Mouse (Mus musculus): ENCODE results near the gene Gpr107. TPM values are rescaled to one million over a fixed set of nuclear protein-coding genes. Genes with fewer than 3 reads are reported as not detected.

Gene Gpr107
- total RNA-seq, 1 experiment from 2014 or later: 15.1 TPM

DNA sequence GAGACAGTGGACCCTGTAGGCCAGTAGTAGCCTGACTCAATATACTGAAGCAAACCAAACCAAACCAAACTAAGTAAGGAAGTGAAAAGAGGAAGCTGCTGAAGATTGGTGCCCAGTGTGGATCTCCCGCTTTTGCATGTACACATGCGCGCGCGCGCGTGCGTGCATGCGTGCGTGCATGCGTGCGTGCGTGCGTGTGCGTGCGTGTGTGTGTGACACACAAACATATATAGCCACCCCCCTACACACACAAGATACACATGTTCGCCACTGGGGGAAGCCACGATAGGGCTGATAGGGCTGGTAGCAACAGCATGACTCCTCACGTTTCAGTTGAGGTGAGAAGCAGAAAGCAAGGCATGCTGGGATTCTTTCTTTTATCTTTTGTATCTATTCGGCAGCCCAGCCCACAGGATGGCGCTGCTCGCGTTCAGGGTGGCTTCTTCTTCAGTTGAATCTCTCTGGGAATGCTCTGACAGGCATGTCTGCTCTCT is 87.1 kb downstream of the Gpr107 start:
- peak; percentile 92 for ATAC-seq (replicated peaks; ENCODE audit: low read depth, poor library complexity, severe bottlenecking)

DNA sequence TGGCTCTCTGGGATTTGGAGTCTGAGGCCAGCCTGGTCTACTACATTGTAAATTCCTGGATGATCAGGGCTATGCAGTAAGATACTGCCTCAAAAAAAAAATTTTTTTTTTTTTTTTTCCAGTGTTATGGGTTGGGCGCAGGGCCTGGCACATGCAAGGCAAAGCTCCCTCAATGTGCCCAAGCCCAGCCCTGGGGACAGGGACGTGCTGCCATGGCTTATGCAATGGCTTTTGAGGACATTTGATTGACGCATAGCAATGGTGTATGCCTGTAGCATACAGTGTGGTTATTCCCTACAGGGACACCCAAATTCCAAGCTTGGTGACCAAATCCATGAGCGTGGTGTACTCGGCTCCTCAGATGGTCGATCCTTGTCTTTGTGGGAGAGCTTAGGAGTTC is 87.7 kb downstream of the Gpr107 start:
- no peak; the same call in 1 of the 2 replicates for ATAC-seq (replicated peaks; ENCODE audit: low read depth, poor library complexity, severe bottlenecking)

DNA sequence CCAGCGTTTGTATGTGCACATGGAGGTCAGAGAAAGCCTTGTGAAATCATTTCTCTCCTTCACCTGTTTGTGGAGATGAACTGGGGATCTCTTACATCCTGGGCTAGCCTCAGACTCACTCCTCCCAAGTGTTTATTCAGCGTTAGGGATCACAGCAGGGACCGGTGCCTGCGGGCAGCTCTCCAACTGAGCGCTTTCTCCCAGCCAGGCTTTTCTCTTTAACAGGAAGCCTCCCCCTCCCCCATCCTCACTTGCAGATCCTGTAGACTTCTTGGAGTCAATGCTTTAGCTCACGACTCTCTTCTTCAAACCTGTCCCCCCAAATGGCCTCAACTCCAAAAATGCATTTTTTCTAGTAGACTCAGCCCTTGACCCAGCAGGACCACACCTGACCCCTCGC is 89.5 kb downstream of the Gpr107 start:
- no peak for ATAC-seq (replicated peaks; ENCODE audit: low read depth, poor library complexity, severe bottlenecking)

DNA sequence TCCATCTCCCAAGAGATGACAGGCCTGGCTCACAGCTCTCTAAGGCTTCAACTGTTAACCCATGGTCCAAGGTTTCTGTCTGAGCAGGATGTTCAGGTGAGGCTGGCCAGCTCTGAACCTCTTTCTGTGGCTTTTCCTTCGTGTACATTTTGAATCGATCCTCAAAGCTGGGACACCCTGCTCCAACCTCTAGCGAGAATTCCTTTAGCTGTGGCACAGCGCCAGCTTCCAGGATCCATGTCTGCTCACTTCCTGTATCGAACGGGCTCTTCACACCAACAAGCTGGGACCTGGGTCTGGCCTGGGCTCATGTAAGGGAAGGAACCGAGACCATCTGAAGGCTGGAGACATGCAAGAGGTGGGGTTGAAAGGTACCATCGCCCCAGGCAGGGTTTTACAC is 92.1 kb downstream of the Gpr107 start:
- no peak for ATAC-seq (replicated peaks; ENCODE audit: low read depth, poor library complexity, severe bottlenecking)

DNA sequence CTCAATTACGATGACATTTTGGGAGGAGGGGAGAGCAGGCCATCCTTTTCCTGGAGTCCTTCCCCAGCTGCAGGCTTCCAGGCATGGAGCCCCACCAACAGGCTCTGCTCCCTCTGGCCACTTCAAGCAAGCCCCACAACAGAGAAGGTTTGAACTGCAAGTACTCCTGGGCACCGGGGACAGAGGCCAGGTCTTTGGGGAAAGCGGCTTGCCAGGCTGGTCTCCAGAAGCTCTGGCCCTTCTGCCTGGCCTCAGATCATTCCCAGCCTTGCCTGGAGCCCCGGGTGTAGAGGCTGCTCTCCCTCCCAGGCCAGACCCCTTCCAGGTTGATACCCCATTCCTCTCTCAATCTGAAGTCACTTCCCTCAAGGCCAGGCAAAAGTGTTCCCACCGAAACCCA is 92.9 kb downstream of the Gpr107 start:
- no peak for ATAC-seq (replicated peaks; ENCODE audit: low read depth, poor library complexity, severe bottlenecking)

DNA sequence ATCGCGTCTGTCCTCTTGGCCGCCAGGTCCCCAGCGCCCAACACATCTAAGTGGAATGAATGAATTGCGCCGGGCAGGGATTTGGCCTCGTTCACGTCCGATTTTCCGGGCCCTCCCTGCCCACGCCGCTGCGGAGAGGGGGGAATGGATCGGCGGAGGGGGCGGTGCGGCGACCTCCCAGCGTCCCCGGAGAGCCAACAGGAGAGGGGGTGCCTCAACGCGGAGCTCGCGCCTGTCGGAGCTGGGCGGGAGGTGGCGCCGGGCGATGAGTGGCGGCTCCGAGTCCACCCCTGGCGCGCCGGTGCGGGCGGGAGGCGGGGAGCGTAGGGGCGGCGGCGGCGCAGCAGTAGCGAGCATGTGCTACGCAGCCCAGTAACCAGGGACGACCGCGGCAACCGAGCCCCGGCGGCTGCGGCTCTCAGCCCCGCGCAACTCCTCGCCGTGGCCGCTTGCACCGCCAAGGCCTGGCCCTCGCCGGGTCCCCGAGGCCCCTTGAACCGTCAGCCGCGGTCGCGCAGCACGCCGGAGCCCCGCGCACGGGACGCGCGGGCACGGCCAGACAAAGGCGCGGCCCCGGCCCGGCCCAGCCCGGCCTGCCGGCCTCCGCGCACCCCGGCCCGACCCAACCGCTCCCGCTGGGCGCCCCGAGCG is 93.5 kb downstream of the Gpr107 start, which contains the start of gene Ncs1:
TSS of gene Ncs1 (plus strand) at position 333 of the 651 bp plus-strand sequence.
- peak; percentile 45 for ATAC-seq (replicated peaks; ENCODE audit: low read depth, poor library complexity, severe bottlenecking)

DNA sequence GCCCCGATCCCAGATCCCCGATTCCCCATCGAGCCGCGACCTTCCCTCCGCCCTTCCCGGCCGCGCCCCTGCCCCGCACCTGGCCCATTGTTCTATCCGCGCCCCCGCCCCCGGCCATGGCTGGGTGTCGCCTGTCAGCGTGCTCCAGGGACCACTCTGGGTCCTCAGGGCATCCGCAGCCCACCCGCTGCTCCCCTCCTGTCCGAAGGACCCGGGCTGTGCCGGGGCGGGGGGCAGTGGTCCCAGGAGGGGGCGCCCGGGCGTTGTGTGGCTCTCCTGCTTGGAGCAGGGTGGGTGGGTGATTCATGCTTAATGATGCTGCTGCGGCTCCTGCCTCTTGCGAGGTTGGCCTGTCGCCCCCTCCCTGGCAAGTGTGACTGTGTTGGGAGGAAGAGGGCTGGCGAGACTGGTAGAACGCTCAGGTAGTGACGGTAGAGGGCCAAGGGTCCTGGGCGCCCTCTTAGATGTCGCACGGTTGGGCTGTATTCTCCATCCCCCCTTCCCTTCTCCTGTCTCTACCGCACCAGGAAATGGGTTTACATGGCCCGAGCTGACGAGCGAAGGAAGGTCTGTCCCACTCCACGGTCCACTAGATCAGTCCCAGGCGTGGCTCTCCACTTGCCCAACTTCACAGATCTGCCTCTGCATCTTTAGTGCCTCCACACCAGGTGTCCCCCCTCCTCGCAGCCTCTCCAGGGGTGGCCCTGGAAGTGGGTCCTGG is 94.3 kb downstream of the Gpr107 start:
- no peak for ATAC-seq (replicated peaks; ENCODE audit: low read depth, poor library complexity, severe bottlenecking)

DNA sequence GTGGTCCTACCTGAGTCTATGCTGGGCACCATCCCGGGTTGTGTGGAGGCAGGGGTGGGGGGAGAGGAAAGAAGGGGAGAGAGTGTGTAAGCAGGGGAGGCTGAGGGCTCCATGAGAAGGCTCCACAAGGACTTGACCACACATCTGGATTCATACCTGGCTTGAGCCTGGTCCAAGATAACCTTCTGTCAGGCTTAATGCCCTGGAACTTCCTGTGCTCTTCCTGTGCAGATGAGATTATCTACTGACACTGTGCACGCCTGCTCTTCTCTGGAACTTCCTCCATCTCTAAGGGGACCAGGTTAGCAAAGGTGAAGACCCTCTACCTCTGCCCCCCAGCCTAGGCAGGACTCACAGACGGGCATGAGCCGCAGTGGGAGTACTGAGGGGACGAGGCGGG is 96.7 kb downstream of the Gpr107 start:
- ATAC-seq (replicated peaks; ENCODE audit: low read depth, poor library complexity, severe bottlenecking): no peak

DNA sequence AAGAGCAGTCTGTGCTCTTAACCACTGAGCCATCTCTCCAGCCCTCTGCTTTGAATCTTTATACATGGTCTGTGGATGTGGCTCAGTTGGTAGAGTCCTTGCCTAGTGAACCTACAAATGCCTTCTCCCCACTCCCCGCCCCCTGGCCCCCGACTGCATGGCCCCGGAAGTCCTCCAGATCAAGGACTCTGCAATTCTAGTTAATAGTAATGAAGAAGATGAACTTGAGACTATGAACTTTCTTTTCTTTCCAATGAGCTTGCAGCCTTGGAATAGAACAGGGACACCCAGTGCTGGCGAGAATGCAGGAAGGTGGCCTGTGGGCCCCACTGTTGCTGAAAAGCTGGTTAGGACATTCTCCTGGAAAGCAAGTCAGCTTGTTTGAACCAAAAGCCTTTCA is 100.1 kb downstream of the Gpr107 start:
- no peak for ATAC-seq (replicated peaks; ENCODE audit: low read depth, poor library complexity, severe bottlenecking)

DNA sequence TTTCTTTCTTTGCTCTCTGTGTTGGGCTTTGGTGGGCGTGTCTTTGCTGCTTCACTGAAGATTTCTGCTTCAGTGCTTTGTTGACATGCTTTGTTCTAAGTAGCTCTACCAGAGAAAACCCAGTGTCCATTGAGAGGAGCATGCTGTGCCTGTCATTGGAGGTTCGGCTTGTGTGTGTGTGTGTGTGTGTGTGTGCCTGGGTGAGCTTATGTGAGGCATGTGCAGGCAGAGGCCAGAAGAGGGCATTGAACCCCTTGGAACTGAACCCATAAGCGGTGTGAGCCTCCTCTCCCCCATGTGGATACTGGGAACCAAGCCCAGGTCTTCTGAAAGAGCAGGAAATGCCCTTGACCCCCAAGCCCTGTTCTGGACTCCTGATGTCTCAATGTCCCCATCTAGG is 101.3 kb downstream of the Gpr107 start:
- ATAC-seq (replicated peaks; ENCODE audit: low read depth, poor library complexity, severe bottlenecking): no peak

DNA sequence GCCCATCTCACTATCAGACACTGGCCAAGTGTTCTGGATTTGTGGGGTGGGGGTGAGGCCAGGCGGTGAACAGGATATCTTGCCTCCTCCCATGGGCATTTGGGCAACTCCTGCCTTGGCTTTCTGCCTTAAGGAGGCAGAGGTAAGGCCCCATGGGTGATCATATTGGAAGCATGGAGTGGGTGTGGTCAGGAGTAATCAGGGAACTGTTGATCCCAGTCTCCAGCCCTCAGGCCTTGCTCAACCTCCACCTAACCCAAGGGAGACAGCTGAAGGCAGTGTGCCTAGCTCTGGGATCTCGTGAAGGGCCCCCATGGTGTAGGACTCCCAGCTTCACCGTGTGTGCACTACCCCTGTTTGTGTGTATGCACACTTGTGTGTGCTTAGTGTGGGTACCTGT is 102.7 kb downstream of the Gpr107 start:
- no peak for ATAC-seq (replicated peaks; ENCODE audit: low read depth, poor library complexity, severe bottlenecking)

DNA sequence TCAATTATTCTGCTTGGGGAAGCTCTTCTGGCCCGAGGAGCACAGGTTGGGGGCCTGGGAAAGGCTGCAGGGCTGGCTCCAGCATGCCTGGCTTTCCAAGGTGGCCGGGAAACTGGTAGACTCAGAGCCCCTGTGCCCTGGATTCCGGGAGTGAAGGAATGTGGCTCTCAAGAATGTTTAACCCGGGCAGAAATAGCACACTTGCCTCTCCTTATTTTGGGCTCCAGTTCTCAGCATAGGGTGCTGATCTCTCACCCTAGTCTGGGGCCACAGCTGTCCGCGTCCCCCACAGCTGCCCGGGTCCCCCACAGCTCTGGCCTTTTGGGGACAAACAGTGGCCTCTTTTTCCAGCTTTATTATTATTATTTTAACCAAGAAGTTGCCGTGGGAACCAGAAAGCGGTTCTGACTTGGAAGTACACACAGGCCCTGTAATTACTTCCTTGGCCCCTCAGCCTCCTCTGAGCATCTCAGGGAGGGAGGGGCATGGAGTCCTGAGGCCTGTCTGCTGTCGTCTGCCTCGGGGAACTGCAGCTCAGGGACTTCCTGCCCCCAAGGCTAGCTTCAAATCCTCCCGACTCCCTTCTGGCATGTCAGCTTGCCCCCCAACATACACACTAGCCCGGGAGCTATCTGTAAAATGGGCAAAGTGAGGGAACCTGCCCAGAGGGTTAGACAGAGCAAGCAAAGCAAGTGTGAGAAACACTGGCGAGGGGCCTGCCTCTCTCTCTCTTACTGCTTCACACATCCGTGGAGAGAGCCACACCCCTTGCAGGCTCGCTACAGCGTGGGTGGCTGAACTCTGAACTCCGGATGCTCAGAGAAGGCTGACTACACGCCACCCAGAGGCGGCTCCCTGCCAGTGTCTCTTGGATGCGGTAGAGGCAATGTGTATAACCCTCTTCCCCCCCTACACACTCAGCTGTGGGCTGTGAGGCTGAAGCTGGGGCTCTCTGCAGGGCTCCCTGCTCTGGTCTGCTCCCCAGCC is 104.1 kb downstream of the Gpr107 start:
- peak; percentile 91 for ATAC-seq (replicated peaks; ENCODE audit: low read depth, poor library complexity, severe bottlenecking)

DNA sequence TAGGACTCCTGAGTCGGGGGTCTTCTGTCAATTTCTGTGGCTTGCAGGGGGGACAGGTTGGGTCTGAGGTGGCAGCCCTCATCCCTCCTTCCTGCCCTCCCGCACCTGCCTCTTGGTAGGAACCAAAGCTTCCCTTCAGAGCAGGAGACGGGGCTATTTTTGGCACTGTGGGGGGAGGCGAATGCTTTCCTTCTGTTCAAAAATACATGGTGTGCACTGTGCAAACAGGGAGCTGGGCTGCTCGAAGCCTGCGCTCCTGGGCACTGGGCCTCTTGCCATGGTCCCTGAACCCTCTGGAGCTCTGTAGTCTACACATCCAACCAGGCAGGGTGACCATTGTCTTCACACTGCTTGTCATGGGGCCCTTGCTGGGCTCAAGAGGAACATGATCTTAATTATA is 105.0 kb downstream of the Gpr107 start:
- ATAC-seq (replicated peaks; ENCODE audit: low read depth, poor library complexity, severe bottlenecking): no peak

DNA sequence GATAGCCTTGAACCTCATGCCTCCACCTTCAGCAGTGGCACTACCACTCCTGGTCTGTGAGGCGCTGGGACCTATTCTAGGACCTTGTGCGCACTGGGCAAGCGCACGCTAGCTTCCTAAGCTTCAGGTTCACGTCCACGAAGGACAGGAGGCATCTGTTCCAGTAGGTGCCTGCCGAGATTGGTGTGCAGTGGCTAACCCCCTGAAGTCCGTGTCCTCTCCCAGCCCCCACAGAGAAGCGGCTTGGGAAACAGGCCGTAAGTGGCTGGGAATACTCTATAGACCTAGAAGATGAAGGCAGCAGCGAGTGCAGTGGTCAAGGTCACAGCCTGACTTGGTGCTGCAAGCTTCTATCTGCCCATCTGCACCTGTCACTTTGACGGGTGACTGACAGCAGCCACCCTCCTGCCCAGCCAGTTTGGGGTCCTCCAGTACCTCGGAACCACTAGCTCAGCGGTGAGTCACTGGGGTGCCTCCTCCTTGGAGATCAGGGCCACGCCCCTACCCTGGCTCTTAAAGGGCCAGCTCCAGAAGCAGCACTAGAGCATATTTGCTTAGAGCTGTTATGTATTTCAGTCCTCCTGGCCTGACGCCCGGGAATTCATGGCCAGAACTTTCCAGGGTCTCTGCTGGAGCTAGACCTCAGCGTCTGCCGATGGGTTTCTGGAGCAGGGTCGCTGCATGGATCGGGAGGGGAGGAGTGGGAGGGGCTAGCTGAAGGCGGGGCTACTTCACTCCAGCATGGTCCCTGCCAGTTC is 106.7 kb downstream of the Gpr107 start:
- ATAC-seq (replicated peaks; ENCODE audit: low read depth, poor library complexity, severe bottlenecking): peak; percentile 72

DNA sequence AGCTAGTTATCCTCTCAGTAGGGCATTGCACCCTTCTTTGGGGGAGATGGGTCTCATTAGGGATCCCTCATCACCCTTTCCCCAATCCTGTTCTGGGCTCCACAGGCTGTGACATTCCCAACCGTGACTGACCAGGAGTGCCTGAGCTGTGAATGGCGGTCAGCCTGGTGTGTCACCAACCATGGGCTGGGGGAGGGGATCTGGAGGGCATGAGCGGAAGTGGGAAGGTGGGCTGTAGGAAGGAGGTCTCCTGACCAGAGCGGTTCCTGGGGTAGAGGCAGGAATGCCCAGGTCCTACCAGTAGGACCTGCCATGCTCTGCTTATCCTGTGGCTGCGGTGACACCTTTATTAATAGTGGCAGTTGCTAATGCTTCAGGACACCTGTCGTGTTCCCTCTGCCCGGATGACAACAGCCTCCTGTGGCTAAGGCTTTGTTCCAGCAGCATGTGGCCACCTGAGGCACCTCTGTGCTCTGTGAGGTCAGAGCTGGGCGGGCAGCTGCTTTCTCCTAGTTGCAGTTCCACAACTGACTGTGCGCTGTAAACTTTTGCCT is 107.3 kb downstream of the Gpr107 start:
- ATAC-seq (replicated peaks; ENCODE audit: low read depth, poor library complexity, severe bottlenecking): no peak

DNA sequence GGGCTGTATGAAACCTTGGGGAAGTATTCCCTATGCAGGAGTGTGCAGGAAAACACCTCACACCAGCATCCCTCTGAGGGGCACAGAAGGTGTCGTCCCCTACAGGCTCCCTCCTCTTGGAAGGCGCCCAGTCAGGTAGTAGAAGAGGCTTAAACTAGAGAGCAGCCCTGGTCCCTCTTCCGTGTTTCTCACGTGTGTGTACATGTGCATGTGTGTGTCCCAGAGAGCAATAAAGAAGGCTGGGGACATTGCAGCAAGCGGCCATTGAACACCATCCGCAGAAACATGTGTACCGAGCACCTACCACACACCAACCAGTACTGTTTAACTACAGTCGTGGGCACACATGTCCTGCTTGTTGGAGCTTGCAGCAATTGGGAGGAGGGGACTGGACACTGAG is 108.4 kb downstream of the Gpr107 start:
- ATAC-seq (replicated peaks; ENCODE audit: low read depth, poor library complexity, severe bottlenecking): no peak

DNA sequence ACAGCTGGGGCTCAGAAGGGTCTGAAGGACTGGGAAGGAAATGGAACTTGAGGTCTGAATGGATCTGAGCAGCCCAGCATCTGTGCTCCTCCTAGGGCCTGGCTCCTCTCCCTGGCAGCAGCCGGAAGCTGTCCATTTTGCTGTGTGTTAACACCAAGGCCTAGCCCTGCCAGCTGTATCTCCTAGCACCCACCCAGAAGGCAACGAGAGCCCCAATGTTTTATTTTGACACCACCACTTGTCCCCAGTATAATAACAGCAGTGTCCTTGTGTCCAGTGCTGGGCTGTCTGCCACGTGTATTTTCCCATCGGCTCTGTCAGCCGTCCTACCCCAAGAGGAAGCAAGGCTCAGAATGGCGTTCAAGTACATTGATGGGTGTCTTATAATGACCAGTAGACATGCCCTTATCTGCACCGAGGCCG is 110.9 kb downstream of the Gpr107 start:
- no peak for ATAC-seq (replicated peaks; ENCODE audit: low read depth, poor library complexity, severe bottlenecking)

DNA sequence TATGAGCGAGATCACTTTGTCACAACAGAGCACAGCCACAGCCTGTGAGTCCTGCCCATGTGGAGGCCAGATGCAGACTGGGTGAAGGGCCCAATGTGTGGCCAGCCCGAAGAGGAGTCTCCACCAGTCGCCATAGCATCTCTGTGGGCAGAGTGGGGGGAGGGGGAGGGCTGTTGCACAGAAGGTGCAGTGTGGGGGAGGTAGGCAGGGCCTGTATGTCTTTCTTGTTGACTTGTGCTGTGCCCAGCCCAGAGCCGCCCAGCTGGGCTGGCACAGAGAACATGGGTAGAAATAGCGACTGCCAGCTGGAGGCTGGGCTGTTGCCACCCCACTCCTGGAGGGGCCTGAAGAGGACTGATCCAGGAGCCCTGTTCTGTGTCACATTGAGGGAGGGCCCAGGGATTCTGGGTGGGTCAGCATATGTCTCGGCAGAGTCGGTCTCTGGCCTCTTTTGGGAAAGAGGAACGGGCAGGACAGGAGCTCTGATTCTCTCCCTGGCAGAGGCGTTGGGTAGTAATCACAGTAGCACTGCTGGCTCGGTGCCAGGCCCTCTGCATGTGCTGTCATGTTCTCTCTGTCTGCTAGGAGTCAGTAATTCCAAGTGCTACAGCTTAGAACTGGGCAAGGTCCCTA is 111.7 kb downstream of the Gpr107 start:
- no peak for ATAC-seq (replicated peaks; ENCODE audit: low read depth, poor library complexity, severe bottlenecking)

DNA sequence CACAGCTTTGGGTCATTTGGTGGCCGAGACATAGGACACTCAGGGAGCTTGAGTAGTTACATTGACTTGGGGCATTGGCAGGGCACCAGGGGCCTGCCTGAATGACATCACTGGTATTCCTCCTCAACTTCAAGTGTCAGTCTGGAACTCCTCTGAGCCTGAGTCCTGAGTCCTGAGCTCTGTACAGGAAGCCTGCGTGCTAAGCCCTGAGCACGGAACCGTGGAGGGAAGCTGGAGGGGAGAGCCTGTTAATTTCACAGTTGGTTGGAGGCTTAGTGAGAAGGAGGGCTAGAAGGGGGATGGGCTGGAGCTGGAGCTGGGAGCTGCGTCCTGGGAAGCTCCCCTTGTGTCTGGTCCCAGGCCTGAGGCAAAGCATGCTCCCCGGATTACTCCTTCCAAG is 115.3 kb downstream of the Gpr107 start:
- ATAC-seq (replicated peaks; ENCODE audit: low read depth, poor library complexity, severe bottlenecking): no peak
